Mouse (Mus musculus) A20 (cell line): ENCODE data around the gene Nadsyn1.

Source experiments
- DNase-seq: peaks from one replicate; pipeline ENCODE4 v3.0.0-alpha.2; 2011; ENCODE audit warnings: low read depth, low spot score

The Nadsyn1 gene

GRCm38 (mm10) chr7:143822375-143823265, at the start of gene Nadsyn1, which contains the start of gene Dhcr7:
TSS of gene Nadsyn1 (minus strand) at chr7:143822849.
TSS of gene Dhcr7 (plus strand) at chr7:143823145.
- peak; percentile 99 for DNase-seq

- DNase-seq, result no peak
Observed at GRCm38 (mm10) chr7:143868874-143869273, 46.2 kb upstream of the Nadsyn1 start.

- DNase-seq, result no peak
Observed at GRCm38 (mm10) chr7:143866538-143866937, 43.9 kb upstream of the Nadsyn1 start, which contains the start of gene Gm498. TSS of gene Gm498 (plus strand) at chr7:143866838.

GRCm38 (mm10) chr7:143848768-143849482, 26.3 kb upstream of the Nadsyn1 start:
- no peak for DNase-seq

GRCm38 (mm10) chr7:143848127-143848767, 25.6 kb upstream of the Nadsyn1 start:
- DNase-seq, result no peak

- DNase-seq, result no peak
Observed at GRCm38 (mm10) chr7:143841301-143841700, 18.7 kb upstream of the Nadsyn1 start.

GRCm38 (mm10) chr7:143840121-143840520, 17.5 kb upstream of the Nadsyn1 start:
- no peak for DNase-seq

GRCm38 (mm10) chr7:143837705-143838358, 15.2 kb upstream of the Nadsyn1 start:
- no peak for DNase-seq

GRCm38 (mm10) chr7:143834972-143835371, 12.3 kb upstream of the Nadsyn1 start:
- DNase-seq, result no peak

- no peak for DNase-seq
Observed at GRCm38 (mm10) chr7:143834316-143834715, 11.7 kb upstream of the Nadsyn1 start.

- DNase-seq, result no peak
Observed at GRCm38 (mm10) chr7:143833581-143834190, 11.0 kb upstream of the Nadsyn1 start.

- DNase-seq, result no peak
Observed at GRCm38 (mm10) chr7:143832611-143833010, 10.0 kb upstream of the Nadsyn1 start.

- no peak for DNase-seq
Observed at GRCm38 (mm10) chr7:143832196-143832595, 9.5 kb upstream of the Nadsyn1 start.

GRCm38 (mm10) chr7:143830399-143830798, 7.8 kb upstream of the Nadsyn1 start:
- DNase-seq, result no peak

- peak; percentile 98 for DNase-seq
Observed at GRCm38 (mm10) chr7:143829504-143830331, 7.1 kb upstream of the Nadsyn1 start.

- no peak for DNase-seq
Observed at GRCm38 (mm10) chr7:143826985-143827384, 4.3 kb upstream of the Nadsyn1 start.

- no peak for DNase-seq
Observed at GRCm38 (mm10) chr7:143823266-143823605, 587 bp upstream of the Nadsyn1 start.

- DNase-seq, result no peak
Observed at GRCm38 (mm10) chr7:143821241-143821640, 1.4 kb downstream of the Nadsyn1 start.

- DNase-seq, result no peak
Observed at GRCm38 (mm10) chr7:143819201-143819600, 3.4 kb downstream of the Nadsyn1 start.

GRCm38 (mm10) chr7:143808909-143809308, 13.7 kb downstream of the Nadsyn1 start:
- DNase-seq, result peak; percentile 59
